Mouse (Mus musculus) cerebellum, adult 9-11 months (tissue): ENCODE results near the gene Bloc1s3.
"Not testable (repeated sequence)": the region's sequence is repeated elsewhere in the genome, so short reads cannot be mapped to it uniquely, and the experiment has no call there.

Experiments
- DNase-seq: peaks from one replicate; pipeline ENCODE4 v3.0.0; 2022

Bloc1s3 gene

GRCm38 (mm10) chr7:19517652-19518365, 9.6 kb upstream of the Bloc1s3 start, which contains the start of gene Nkpd1:
Gene Nkpd1, plus strand, starts transcription at chr7:19517838.
- DNase-seq: peak; percentile 71

GRCm38 (mm10) chr7:19512353-19512752, 4.2 kb upstream of the Bloc1s3 start:
- no peak for DNase-seq

- not testable (repeated sequence) for DNase-seq
Observed at GRCm38 (mm10) chr7:19511934-19512333, 3.8 kb upstream of the Bloc1s3 start.

DNA sequence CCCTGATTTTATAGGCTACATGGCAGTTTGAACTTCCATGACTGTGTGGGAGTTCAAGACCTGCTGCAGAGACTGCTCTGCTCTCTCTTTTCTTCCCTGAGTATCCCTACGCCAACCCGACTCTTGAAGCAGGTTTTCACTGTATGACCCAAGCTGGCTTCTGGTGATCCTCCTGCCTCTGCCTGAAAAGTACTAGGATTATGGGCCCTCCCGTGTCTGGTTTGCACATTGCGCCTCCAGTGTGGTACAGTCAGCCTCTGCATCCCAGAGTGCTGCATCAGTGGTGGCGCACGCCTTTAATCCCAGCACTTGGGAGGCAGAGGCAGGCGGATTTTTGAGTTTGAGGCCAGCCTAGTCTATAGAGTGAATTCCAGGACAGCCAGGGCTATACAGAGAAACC, 1.6 kb upstream of the Bloc1s3 start:
- no peak for DNase-seq

DNA sequence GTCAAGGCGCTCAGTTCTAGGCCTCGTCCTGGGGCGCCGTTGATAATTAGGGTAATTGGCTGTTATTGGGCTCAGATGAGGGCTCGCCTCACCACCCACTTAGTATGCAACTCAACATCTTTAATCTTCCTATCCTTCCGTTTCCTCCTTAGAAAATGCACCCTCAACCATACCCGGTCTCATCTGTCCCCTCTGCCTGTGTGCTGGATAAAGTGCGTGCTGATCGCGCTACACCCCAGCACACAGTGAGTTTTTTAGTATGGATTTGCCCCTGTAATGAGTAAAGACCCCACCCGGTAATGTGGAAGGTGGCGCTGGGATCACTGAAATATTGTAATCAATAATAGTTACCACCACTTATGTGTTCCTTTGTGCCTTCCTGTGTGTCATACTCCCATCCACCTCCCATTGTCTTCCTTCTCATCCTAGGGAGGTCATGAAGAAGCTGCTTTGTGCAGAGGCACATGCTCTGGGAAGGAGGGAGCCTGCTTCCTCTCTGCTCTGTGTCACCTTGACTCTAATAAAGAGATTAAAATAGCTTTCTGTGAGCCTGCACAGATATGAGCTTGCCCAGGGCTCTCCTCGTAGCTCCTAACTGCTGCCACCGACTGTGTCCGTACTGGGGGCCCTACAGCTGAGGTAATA, 879 bp upstream of the Bloc1s3 start:
- no peak for DNase-seq

- DNase-seq: no peak
Observed at GRCm38 (mm10) chr7:19507612-19507981, 570 bp downstream of the Bloc1s3 start.

DNA sequence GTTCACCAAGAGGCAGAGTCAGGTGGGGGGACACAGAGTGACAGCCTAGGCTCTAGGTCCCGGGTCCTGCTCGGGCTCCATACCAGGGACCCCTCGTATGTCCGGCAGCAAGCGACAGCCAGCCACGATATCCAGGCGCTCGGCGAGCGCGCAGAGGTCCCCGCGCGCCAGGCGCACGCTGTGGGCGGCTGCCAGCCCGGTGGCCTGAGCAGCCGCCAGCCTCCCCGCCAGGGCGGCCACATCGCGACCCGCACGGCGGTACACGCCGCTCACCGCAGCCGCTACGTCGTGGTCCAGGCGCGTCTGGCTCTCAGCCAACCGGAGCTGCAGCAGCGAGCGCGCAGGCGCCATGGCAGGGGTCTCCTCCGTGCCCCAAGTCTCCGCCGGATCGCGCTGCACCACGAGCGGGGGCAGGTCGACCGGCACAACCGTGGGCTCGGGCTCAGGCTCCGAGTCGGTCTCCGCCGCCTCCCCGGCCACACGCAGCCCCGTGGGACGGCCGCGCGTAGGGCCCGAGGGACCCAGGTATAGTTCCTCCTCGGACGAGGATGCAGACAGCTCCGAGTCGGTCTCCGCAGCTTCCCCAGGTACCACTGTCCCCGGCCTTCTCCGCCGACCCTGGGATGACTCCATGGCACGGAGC, 1.1 kb downstream of the Bloc1s3 start:
- no peak for DNase-seq

DNA sequence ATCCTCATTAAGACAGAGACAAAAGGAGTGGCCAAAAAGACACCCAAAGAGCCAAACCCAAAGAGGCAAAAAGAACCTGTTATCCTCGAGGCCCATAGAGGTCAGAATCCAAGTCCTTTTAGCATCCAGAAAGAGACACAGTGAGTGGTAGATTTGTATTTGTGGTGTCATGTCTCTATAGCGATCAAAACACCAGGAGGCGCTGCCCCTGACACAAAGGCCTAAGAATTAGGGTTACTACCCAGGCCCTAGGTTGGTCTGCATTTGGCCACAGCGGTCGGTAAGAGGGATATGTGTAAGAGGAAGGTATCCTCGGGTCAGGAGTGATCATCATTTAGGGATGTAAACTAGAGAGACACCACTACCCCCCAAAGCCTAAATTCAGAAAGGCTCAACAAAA, 1.8 kb downstream of the Bloc1s3 start:
- no peak for DNase-seq

DNA sequence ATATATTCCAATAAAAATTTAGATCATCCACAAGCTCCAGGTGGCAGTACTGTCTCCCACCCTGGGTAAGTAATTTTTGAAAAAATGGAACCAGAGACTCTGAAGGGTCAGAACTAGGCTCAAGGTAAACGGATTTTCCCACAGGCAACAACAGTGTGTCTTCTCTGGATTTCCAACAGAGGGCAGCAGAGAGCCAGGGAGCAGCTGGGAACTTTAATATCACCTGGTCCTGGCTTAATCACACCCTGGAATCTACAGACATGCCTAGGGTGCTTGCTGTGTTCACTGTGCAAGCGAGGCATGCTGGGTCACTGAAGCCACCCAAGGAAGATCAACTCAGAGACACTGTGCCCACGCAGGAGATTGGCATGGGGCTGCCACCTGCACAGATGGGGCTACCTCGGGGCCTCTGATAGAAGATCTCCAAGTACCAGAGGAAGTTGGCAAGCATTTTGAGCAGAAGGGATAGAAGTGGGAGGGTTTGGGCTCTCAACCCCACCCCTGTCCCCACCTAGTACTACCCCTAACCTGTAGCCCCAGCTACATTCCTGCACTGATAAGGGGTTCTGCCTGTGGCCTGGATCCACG, 4.6 kb downstream of the Bloc1s3 start:
- no peak for DNase-seq

DNA sequence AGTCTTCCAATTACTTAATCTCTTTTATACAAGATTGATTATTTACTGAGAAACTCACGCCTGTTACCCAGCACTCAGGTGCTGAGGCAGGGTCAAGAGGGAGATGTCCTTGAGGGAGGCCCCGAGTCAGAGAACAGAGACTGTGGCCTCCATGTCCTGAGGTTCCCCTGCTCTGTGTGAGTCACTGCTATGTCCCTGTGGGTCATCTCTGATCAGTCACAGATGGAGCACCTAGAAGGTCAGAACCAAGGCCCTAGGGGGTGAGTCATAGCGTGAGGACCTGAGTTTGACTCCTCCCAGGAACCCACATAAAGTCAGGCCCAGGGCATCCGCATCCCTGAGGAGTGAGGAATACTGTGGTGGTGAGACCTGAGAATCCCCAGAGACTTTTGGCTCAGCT, 6.5 kb downstream of the Bloc1s3 start:
- no peak for DNase-seq

GRCm38 (mm10) chr7:19500420-19501363, 7.5 kb downstream of the Bloc1s3 start:
- DNase-seq: no peak

DNA sequence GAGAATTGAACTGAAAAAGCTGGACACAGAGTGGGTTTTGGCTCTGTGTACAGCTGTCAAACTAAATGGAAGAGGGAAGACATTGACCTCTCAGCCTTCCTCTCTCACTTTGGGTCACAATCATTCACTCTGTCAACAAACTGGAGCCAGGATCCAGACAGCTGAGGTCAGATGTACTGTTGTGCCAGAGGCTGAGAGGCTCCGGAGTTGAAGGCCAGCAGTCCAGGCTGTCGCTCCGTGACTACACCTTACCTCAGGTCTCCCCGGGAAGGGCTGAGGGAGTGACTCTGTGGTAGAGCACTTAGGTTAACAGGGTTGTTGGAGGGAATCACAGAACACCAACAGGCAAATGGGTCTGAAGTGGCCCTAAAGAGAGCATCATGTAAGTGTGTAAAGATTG, 9.8 kb downstream of the Bloc1s3 start:
- no peak for DNase-seq

- DNase-seq: no peak
Observed at GRCm38 (mm10) chr7:19496214-19496555, 12.0 kb downstream of the Bloc1s3 start.

GRCm38 (mm10) chr7:19495521-19496213, 12.5 kb downstream of the Bloc1s3 start:
- no peak for DNase-seq

- DNase-seq: no peak
Observed at GRCm38 (mm10) chr7:19494751-19495474, 13.3 kb downstream of the Bloc1s3 start.

DNA sequence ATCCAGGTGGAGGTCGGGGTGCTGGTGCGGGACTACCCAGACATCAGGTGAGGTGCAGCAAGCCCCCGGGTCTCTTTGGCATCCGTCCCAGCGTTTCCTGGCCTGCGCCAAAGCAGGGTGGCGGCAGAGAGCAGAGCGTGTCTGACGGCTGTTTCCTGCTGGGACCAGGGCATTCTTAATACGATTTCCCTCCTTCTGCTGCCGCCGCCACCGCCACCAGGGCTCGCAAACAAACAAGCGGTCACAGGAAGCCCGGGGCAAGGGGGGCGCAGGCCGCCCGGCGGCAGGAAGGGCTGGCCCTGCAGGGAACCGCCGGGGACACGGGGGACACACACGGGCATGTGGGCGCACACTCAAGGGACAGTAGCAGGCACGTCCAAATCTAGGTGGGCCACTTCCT, 16.4 kb downstream of the Bloc1s3 start:
- no peak for DNase-seq

DNA sequence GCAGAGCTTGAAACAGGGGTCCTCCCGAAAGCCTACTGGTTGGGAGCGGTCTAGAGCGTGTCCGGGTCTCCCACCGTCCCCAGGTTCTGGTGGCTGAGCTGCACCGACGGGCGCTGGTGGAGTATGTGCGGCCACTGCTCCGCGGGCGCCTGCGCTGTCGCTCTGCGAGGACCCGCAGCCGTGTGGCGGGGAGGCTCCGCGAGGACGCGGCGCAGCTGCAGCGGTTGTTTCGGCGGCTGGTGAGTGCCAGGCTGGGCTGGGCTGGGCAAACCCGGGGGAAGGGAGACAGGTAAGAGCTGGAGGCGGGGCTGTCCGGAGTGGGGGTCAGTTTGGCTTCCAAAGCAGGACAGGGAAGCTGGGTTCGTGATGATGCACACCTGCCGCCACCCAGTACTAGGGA, 18.6 kb downstream of the Bloc1s3 start:
- no peak for DNase-seq

DNA sequence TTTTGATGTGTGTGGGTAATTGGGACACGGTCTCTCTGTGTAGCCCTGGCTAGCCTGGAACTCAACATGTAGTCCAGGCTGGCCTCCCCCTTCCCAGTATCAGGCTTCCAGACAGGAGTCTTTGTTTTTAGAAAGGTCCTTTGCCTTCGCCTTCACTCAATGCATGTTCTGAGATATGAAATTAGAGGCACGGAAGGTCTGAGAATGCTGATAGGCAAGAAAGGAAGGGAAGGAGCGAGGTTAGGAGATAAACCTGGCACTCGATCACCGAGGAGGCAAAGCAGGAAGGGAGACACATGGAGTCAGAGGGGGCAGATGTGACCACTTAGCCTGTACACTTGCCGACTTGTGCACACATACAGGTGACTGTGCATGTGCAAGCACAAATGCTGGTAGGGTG, 21.6 kb downstream of the Bloc1s3 start:
- no peak for DNase-seq

DNA sequence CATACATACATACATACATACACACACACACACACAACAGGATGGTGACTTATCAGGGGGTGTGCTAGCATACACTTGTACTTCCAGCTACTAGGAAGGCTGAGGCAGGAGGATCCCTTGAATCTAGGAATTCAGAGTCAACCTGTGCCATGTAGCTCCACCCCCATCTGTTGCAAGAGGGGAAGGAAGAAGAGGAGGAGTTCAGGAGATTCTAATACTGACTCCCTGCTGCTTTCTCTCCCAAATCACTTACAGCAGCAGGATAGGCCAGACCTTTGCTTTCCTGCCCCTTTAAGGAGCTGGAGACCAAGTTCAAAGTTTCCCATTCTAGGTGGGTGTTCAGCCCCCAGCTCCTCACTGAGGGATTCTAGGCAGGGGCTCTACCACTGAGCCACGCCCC, 22.7 kb downstream of the Bloc1s3 start:
- DNase-seq: no peak

GRCm38 (mm10) chr7:19483281-19483680, 24.9 kb downstream of the Bloc1s3 start:
- no peak for DNase-seq

DNA sequence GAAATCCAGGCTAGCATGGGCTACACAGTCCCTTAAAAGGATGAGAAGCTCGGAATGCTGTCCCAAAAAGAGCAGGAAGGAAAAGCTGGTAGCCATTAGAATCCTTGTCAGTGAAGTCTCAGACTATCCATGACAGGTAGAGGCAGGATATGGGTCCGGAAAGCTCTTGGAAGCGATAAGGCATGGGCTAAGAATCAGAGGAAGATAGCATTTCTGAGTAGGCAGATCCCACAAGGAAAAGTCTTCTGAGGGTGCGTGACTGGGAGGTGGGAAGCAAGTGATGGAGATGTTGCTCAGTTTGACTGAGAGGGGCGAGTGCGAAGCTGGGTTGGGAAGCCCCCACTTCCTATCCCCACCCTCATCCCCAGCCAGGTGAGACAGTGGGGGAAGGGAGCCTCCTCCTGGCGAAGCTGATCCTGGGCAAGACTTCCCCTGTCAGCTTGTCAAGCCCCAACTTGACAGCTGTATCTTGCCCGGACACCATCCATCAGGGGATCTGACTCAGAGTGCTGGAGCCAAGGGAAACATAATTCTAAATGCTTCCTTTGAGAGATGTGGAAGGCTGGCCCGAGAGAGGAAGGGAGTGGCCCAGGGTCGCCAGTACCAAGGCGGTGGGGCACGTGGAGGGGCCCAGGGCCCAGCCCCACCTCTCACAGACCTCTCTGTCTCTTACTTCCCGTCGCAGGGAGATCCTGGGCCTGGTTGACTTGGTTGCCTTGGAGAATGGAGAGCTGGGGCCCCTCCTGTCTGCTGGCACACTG, 30.4 kb downstream of the Bloc1s3 start:
- no peak for DNase-seq
